Mouse (Mus musculus) liver, embryonic 11.5 days (tissue): ENCODE results near the gene Asns. TPM values are rescaled to one million over a fixed set of nuclear protein-coding genes. Genes with fewer than 3 reads are reported as not detected.

Source experiments
- ATAC-seq: fragments of 200-750 bp; cut with Nextera tagmentation; replicated peaks from 2 replicates; pipeline ENCODE4 v1.8.0; 2017; ENCODE audit warnings: moderate number of reproducible peaks, mild to moderate bottlenecking, moderate TSS enrichment, moderate library complexity; ENCODE audit not compliant: low FRiP score
- DNase-seq: peaks from one replicate; pipeline ENCODE4 v3.0.0-alpha.2; 2017; ENCODE audit warnings: low spot score
- H3K27ac ChIP-seq: fragments of 300-500 bp; sonication (generic); 2 replicates; pipeline ENCODE4 v1.5.1; 2014; ENCODE audit warnings: mild to moderate bottlenecking, low read depth, low read length, control low read depth
- H3K27me3 ChIP-seq: fragments of 300-500 bp; sonication (generic); replicated peaks from 2 replicates; pipeline ENCODE4 v1.6.1; 2014; ENCODE audit warnings: low read length, mixed read lengths; ENCODE audit not compliant: control insufficient read depth, insufficient read depth
- H3K36me3 ChIP-seq: fragments of 300-500 bp; sonication (generic); 2 replicates; pipeline ENCODE4 v1.6.1; 2014; ENCODE audit warnings: mild to moderate bottlenecking, low read length, moderate library complexity, mixed read lengths; ENCODE audit not compliant: control insufficient read depth, insufficient read depth
- H3K4me1 ChIP-seq: fragments of 300-500 bp; sonication (generic); replicated peaks from 2 replicates; pipeline ENCODE4 v1.6.1; 2014; ENCODE audit warnings: low read length, mixed read lengths; ENCODE audit not compliant: control insufficient read depth, insufficient read depth
- H3K4me2 ChIP-seq: fragments of 300-500 bp; sonication (generic); 2 replicates; pipeline ENCODE4 v1.6.1; 2014; ENCODE audit warnings: mild to moderate bottlenecking, control low read depth, moderate library complexity
- H3K4me3 ChIP-seq: fragments of 300-500 bp; sonication (generic); 2 replicates; pipeline ENCODE4 v1.5.1; 2014; ENCODE audit warnings: low read depth, low read length, control low read depth
- H3K9ac ChIP-seq: fragments of 300-500 bp; sonication (generic); 2 replicates; pipeline ENCODE4 v1.6.1; 2014; ENCODE audit warnings: low read depth, low read length, control low read depth
- H3K9me3 ChIP-seq: fragments of 300-500 bp; sonication (generic); 2 replicates; pipeline ENCODE4 v1.6.1; 2016; ENCODE audit warnings: low read length, inconsistent platforms, mixed read lengths; ENCODE audit not compliant: control insufficient read depth
- WGBS: fragments of 180-500 bp; shearing (Covaris S2); extraction: QIAGEN DNeasy Blood & Tissue Kit; methylation state at CpG from one replicate; pipeline ENCODE4 v1.1.7; 2014; 5-methylcytosine and 5-hydroxymethylcytosine counted together
- polyA plus RNA-seq: library from polyadenylated mRNA; unstranded; fragments of >200 nt; fragmentation: Nextera tagmentation; extraction: Ambion mirVana; gene quantifications from 2 replicates; pipeline ENCODE4 v1.2.1, GENCODE M21; 2014

Asns gene
- polyA plus RNA-seq, 1 experiment from 2014 or later, result 501 TPM

- Histone ChIP-seq H3K36me3 (peaks cover 3% of the 10 kb centered on the region; the same call in 1 of the 2 replicates), H3K9ac (peak overlapping the region; percentile 93; the same call in 1 of the 2 replicates), H3K27ac (peak overlapping the region; percentile 19; the same call in 1 of the 2 replicates), H3K4me3 (no peak overlapping the region; the same call in 1 of the 2 replicates), H3K4me2 (peak overlapping the region; percentile 61), H3K4me1 (peaks cover 41% of the 10 kb centered on the region), H3K9me3 (no peaks in the 10 kb centered on the region), H3K27me3 (no peaks in the 10 kb centered on the region)
- DNase-seq (no peak), ATAC-seq (no peak)
- WGBS, result 70% methylated on average over 5 of the region's 5 CpGs
Measured at GRCm38 (mm10) chr6:7693666-7694065, 612 bp upstream of the Asns start.

GRCm38 (mm10) chr6:7692451-7692850 is 603 bp downstream of the Asns start:
- Histone ChIP-seq H3K36me3 (peaks cover 6% of the 10 kb centered on the region; the same call in 1 of the 2 replicates), H3K9ac (peak overlapping the region; percentile 93), H3K27ac (peak overlapping the region; percentile 92), H3K27me3 (no peaks in the 10 kb centered on the region), H3K4me1 (peaks cover 35% of the 10 kb centered on the region), H3K4me3 (peak overlapping the region; percentile 90), H3K9me3 (no peaks in the 10 kb centered on the region), H3K4me2 (peak overlapping the region; percentile 61)
- WGBS, result under 1% methylated on average over 12 of the region's 12 CpGs
- ATAC-seq (peak; percentile 44), DNase-seq (peak; percentile 59)

- peaks cover 34% of the 10 kb centered on the region for H3K4me1 ChIP-seq
Measured at GRCm38 (mm10) chr6:7692037-7692436, 1.0 kb downstream of the Asns start.

GRCm38 (mm10) chr6:7690456-7690855 is 2.6 kb downstream of the Asns start:
- ATAC-seq, result no peak
- WGBS, result 63% methylated on average over 9 of the region's 9 CpGs
- Histone ChIP-seq H3K4me3 (peak overlapping the region; percentile 90), H3K4me1 (peaks cover 30% of the 10 kb centered on the region), H3K36me3 (peaks cover 6% of the 10 kb centered on the region; the same call in 1 of the 2 replicates), H3K9ac (peak overlapping the region; percentile 49; the same call in 1 of the 2 replicates), H3K27ac (peak overlapping the region; percentile 38; the same call in 1 of the 2 replicates), H3K27me3 (no peaks in the 10 kb centered on the region), H3K4me2 (peak overlapping the region; percentile 61), H3K9me3 (no peaks in the 10 kb centered on the region)
- DNase-seq, result no peak

More at GRCm38 (mm10) chr6:7692037-7692436, 1.0 kb downstream of the Asns start:
- DNase-seq, result no peak
- Histone ChIP-seq H3K36me3 (peaks cover 6% of the 10 kb centered on the region; the same call in 1 of the 2 replicates), H3K27me3 (no peaks in the 10 kb centered on the region), H3K9ac (peak overlapping the region; percentile 93), H3K27ac (no peak overlapping the region), H3K4me3 (peak overlapping the region; percentile 90), H3K4me2 (peak overlapping the region; percentile 61), H3K9me3 (no peaks in the 10 kb centered on the region)
- WGBS, result 21% methylated on average over 15 of the region's 15 CpGs
- ATAC-seq, result no peak

- Histone ChIP-seq H3K36me3 (peaks cover 12% of the 10 kb centered on the region), H3K9me3 (no peaks in the 10 kb centered on the region), H3K27ac (no peak overlapping the region), H3K27me3 (no peaks in the 10 kb centered on the region), H3K9ac (no peak overlapping the region), H3K4me1 (peaks cover 27% of the 10 kb centered on the region), H3K4me3 (peak overlapping the region; percentile 1), H3K4me2 (peak overlapping the region; percentile 61)
- ATAC-seq, result no peak
- WGBS, result 64% methylated on average over 12 of the region's 12 CpGs
- no peak for DNase-seq
Measured at GRCm38 (mm10) chr6:7689180-7689579, 3.9 kb downstream of the Asns start.

GRCm38 (mm10) chr6:7686047-7686446 is 7.0 kb downstream of the Asns start:
- ATAC-seq (no peak), DNase-seq (no peak)
- 60% methylated on average over 2 of the region's 2 CpGs for WGBS
- Histone ChIP-seq H3K27me3 (no peaks in the 10 kb centered on the region), H3K9ac (no peak overlapping the region), H3K4me3 (no peak overlapping the region), H3K36me3 (peaks cover 21% of the 10 kb centered on the region), H3K4me1 (peaks cover 19% of the 10 kb centered on the region), H3K4me2 (no peak overlapping the region), H3K9me3 (no peaks in the 10 kb centered on the region), H3K27ac (no peak overlapping the region)

- DNase-seq (no peak), ATAC-seq (no peak)
- 90% methylated on average over 8 of the region's 8 CpGs for WGBS
- no peak overlapping the region for H3K9ac ChIP-seq
- no peak overlapping the region for H3K27ac ChIP-seq
- no peaks in the 10 kb centered on the region for H3K27me3 ChIP-seq
- no peaks in the 10 kb centered on the region for H3K9me3 ChIP-seq
- no peak overlapping the region for H3K4me2 ChIP-seq
- H3K4me3 ChIP-seq, result no peak overlapping the region
- H3K36me3 ChIP-seq, result peaks cover 11% of the 10 kb centered on the region; the same call in 1 of the 2 replicates
- no peaks in the 10 kb centered on the region for H3K4me1 ChIP-seq
Measured at GRCm38 (mm10) chr6:7676194-7676901, 16.7 kb downstream of the Asns start.

- H3K36me3 ChIP-seq, result peaks cover 6% of the 10 kb centered on the region; the same call in 1 of the 2 replicates
- whole genome bisulfite sequencing, result 84% methylated on average over 10 of the region's 10 CpGs
- no peak overlapping the region for H3K9ac ChIP-seq
- H3K4me2 ChIP-seq, result no peak overlapping the region
- DNase-seq, result no peak
- no peak overlapping the region for H3K4me3 ChIP-seq
- no peaks in the 10 kb centered on the region for H3K4me1 ChIP-seq
- H3K27me3 ChIP-seq, result no peaks in the 10 kb centered on the region
- H3K27ac ChIP-seq, result no peak overlapping the region
- H3K9me3 ChIP-seq, result no peaks in the 10 kb centered on the region
- no peak; the same call in 1 of the 2 replicates for ATAC-seq
Measured at GRCm38 (mm10) chr6:7672438-7673253, 20.4 kb downstream of the Asns start.
